13 mouse cellular contexts compared by ENCODE assay signal in the genomic region with DNA sequence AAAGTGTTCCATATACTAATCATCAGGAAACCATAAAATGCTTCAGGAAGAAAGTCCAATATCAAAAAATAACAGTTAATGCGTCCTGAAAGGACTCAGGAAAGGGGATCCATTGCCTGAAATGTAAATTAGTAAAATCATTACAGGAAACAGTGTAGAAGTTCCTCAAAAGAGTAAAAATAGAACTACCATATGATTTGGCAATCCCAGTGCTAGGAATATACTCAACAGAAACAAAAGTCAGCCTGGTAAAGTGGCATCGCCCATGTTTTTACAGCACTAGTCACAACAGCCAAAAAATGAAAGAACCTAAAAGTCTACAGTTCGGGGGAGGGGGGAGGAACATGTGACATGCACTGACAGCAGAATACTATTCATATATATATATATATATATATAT.
"Had no signal": no experiment of that assay in that cellular context is flagged by ENCODE, and none has a peak within 500 bp of the region (broad histone marks: within the 10 kb centered on the region; RNA-seq: fewer than 3 reads in every experiment).

No protein-coding gene starts in this region.

- DNase-seq: kidney, adult 2 months; kidney, postnatal 25 days; layer of hippocampus, adult 9-11 months; left cerebral cortex, postnatal 4 days; liver, embryonic 13.5 days; lung, embryonic 14.5 days; lung, postnatal 14 days; right cerebral cortex, postnatal 4 days; thymus, adult 2 months; thymus, postnatal 14 days; thymus, postnatal 4 days had no signal

- ATAC-seq: intestine, postnatal 0 days; midbrain, embryonic 16.5 days had no signal
